Mouse (Mus musculus): Measurements from ENCODE around the gene Il2rg.

- no peak for TF ChIP-seq POLR2A (IDR thresholded peaks at IDR 0.05; ENCODE audit: insufficient read depth, low read length)
- TF ChIP-seq EP300 (IDR thresholded peaks at IDR 0.05; ENCODE audit: insufficient read depth, low read depth, low read length), result no peak
- no peak for TF ChIP-seq CTCF (IDR thresholded peaks at IDR 0.05; ENCODE audit: low read depth, low read length)
Observed at GRCm38 (mm10) chrX:101256603-101257002, 11.5 kb downstream of the Il2rg start.
